Mouse (Mus musculus) liver, adult 2 months (tissue): ENCODE results near the gene Ppp1r1b.

Experiments
- CTCF ChIP-seq: fragments of 200-500 bp; IDR thresholded peaks from 2 replicates; pipeline ENCODE4 v1.5.1; 2011; ENCODE audit warnings: low read depth, low read length, control low read depth
- POLR2A ChIP-seq: fragments of 200-500 bp; IDR thresholded peaks from 2 replicates; pipeline ENCODE4 v1.6.1; 2011; ENCODE audit warnings: low read length, control low read depth; ENCODE audit not compliant: insufficient read depth; ENCODE audit errors: extremely low read depth

- TF ChIP-seq POLR2A (no peak), CTCF (no peak)
Observed at GRCm38 (mm10) chr11:98373244-98373643, 25.0 kb downstream of the Ppp1r1b start.
